8 mouse cellular contexts compared by ENCODE assay signal in genomic region chr6:30509265-30510239, GRCm38 (mm10). TPM values are rescaled to one million over a fixed set of nuclear protein-coding genes. Genes with fewer than 3 reads are reported as not detected.
DNase-seq lines count a peak whose midpoint lies in the region; ATAC-seq lines count a peak whose summit lies in the region.

Gene Tmem209 (minus strand): TSS chr6:30509783.
Gene Ssmem1 (plus strand): TSS chr6:30509849.

- peak; percentile 99 for DNase-seq in adrenal gland, adult (ENCODE audit: inconsistent age in 2 of 2, low spot score in 1 of 2)
- peak; percentile 99 for DNase-seq in embryo, embryonic 10.5 days (ENCODE audit: low spot score)
- peak; percentile 100 for DNase-seq in gastrocnemius, postnatal 14 days
- DNase-seq in left cerebral cortex, postnatal 10 days (ENCODE audit: extremely low spot score in 1 of 2, low spot score in 2 of 2) = peak; percentile 98 to 100
- peak; percentile 99 for DNase-seq in right cerebral cortex, postnatal 25 days
- peak; percentile 99 to 100 for DNase-seq in urinary bladder, postnatal 4 days (ENCODE audit: low spot score in 2 of 2)

- intact Hi-C loops in gastrocnemius, postnatal 14 days (cut with DNase I; ENCODE audit: low total_unique reads) = no loop called here
- intact Hi-C loops in left cerebral cortex, postnatal 10 days (cut with DNase I) = loop anchor here (10.0 kb wide), 1 partner anchor 475 kb away; no protein-coding TSS in a partner anchor

- peak; percentile 99 for ATAC-seq in inflammation-experienced regulatory T-cells, adult 6 months
- ATAC-seq in megakaryocyte-erythroid progenitor cell, adult 5-6 weeks (replicated peaks; ENCODE audit: low FRiP score, low TSS enrichment, poor library complexity, severe bottlenecking) = peak; percentile 98

RNA-seq across cellular contexts. Expression of gene Tmem209, which starts in this region (rescaled TPM):
- total RNA-seq in gastrocnemius, postnatal 14 days (2021) = 1 to 10 TPM; 7.9 to 8.3 TPM
- 10 to 100 TPM; 56.2 to 68.8 (median 61.0) TPM for polyA plus RNA-seq in inflammation-experienced regulatory T-cells, adult 6 months (2017; shearing (Covaris generic))
- total RNA-seq in left cerebral cortex, postnatal 10 days (2021) = 10 to 100 TPM; 16.3 to 16.6 TPM
- 51.7 and 62.6 TPM in 2 replicates for total RNA-seq in megakaryocyte-erythroid progenitor cell, adult 5-6 weeks (2014; fragmentation: Nextera tagmentation)
- total RNA-seq in megakaryocyte-erythroid progenitor cell, adult 5-6 weeks (2017) = 35.8 and 46.2 TPM in 2 replicates

RNA-seq across cellular contexts. Expression of gene Ssmem1, which starts in this region (rescaled TPM):
- under 1 TPM; 0.14 to 0.29 TPM for total RNA-seq in gastrocnemius, postnatal 14 days (2021)
- polyA plus RNA-seq in inflammation-experienced regulatory T-cells, adult 6 months (2017; shearing (Covaris generic)) = not detected
- total RNA-seq in left cerebral cortex, postnatal 10 days (2021) = 1 to 10 TPM in 1 of 2 experiments, under 1 TPM in 1; 0.39 to 1.4 TPM
- total RNA-seq in megakaryocyte-erythroid progenitor cell, adult 5-6 weeks (2014; fragmentation: Nextera tagmentation) = not detected in 2 replicates
- total RNA-seq in megakaryocyte-erythroid progenitor cell, adult 5-6 weeks (2017) = not detected in 2 replicates

Comparison
In these comparisons a context has a peak if more than half of its experiments do, and no peak if none do; other contexts are left out.
1. Peak in every context shown above with its lines: DNase-seq and ATAC-seq.